Mouse (Mus musculus) embryonic facial prominence, embryonic 11.5 days (tissue): ENCODE data around the gene Plcl1. TPM values are rescaled to one million over a fixed set of nuclear protein-coding genes. Genes with fewer than 3 reads are reported as not detected.

ENCODE experiments used
- ATAC-seq: fragments of 200-750 bp; cut with Nextera tagmentation; replicated peaks from 2 replicates; pipeline ENCODE4 v1.8.0; 2017; ENCODE audit warnings: low read depth; ENCODE audit not compliant: insufficient number of reproducible peaks, low FRiP score, low TSS enrichment
- DNase-seq: peaks from one replicate; pipeline ENCODE4 v3.0.0-alpha.2; 2015; ENCODE audit warnings: low spot score
- H3K27ac ChIP-seq: fragments of 300-500 bp; sonication (generic); replicated peaks from 2 replicates; pipeline ENCODE4 v1.5.1; 2014; ENCODE audit warnings: mild to moderate bottlenecking, low read depth, low read length, control low read depth
- H3K27me3 ChIP-seq: fragments of 300-500 bp; sonication (generic); 2 replicates; pipeline ENCODE4 v1.6.1; 2014; ENCODE audit warnings: mild to moderate bottlenecking, low read length, moderate library complexity, mixed read lengths; ENCODE audit not compliant: control insufficient read depth, insufficient read depth
- H3K36me3 ChIP-seq: fragments of 300-500 bp; sonication (generic); replicated peaks from 2 replicates; pipeline ENCODE4 v1.6.1; 2014; ENCODE audit warnings: low read depth, mild to moderate bottlenecking, low read length, moderate library complexity, mixed read lengths; ENCODE audit not compliant: control insufficient read depth, insufficient read depth
- H3K4me1 ChIP-seq: fragments of 300-500 bp; sonication (generic); 2 replicates; pipeline ENCODE4 v1.6.1; 2014; ENCODE audit warnings: low read length, mixed read lengths; ENCODE audit not compliant: control insufficient read depth, insufficient read depth
- H3K4me2 ChIP-seq: fragments of 300-500 bp; sonication (generic); 2 replicates; pipeline ENCODE4 v1.6.1; 2014; ENCODE audit warnings: low read depth, mild to moderate bottlenecking, control low read depth, low read length, moderate library complexity
- H3K4me3 ChIP-seq: fragments of 300-500 bp; sonication (generic); 2 replicates; pipeline ENCODE4 v1.5.1; 2014; ENCODE audit warnings: low read depth, low read length, control low read depth
- H3K9ac ChIP-seq: fragments of 300-500 bp; sonication (generic); replicated peaks from 2 replicates; pipeline ENCODE4 v1.6.1; 2014; ENCODE audit warnings: mild to moderate bottlenecking, control low read depth, low read length
- H3K9me3 ChIP-seq: fragments of 300-500 bp; sonication (generic); replicated peaks from 2 replicates; pipeline ENCODE4 v1.6.1; 2016; ENCODE audit warnings: mild to moderate bottlenecking, low read length, inconsistent platforms, mixed read lengths; ENCODE audit not compliant: control insufficient read depth
- WGBS: fragments of 180-500 bp; shearing (Covaris S2); extraction: QIAGEN DNeasy Blood & Tissue Kit; methylation state at CpG from one replicate; pipeline ENCODE4 v1.1.7; 2014; 5-methylcytosine and 5-hydroxymethylcytosine counted together
- polyA plus RNA-seq: library from polyadenylated mRNA; unstranded; fragments of >200 nt; fragmentation: Nextera tagmentation; extraction: Ambion mirVana; gene quantifications from 2 replicates; pipeline ENCODE4 v1.2.1, GENCODE M21; 2014

Gene Plcl1
- polyA plus RNA-seq, 1 experiment from 2014 or later = 1.2 TPM

DNA sequence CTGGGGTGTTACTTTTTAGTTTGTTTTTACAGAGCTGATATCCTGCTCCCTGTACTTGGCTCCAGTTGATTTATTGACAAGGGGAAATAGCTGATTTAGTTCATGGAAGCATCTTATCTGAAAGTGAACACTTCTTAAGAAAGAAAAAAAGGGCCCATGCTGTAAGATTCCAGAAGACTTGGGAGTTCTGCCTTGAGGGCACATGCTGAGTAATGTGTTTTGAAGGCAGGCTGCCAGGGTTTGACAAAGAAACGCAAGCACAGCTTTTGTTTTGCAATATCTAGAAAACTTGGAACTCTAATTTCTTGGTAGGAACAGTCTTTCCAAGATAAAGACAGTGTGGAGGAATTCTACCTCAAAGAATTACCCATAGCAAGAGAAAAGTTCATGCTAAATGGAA, 194.8 kb downstream of the Plcl1 start:
- H3K9me3 ChIP-seq = no peaks in the 10 kb centered on the region
- WGBS = 64% methylated on average over 1 of the region's 1 CpGs
- ATAC-seq (no peak), DNase-seq (no peak)
- H3K27me3 ChIP-seq = no peaks in the 10 kb centered on the region
- no peak overlapping the region for H3K9ac ChIP-seq
- no peak overlapping the region for H3K4me2 ChIP-seq
- H3K4me3 ChIP-seq = no peak overlapping the region
- no peaks in the 10 kb centered on the region for H3K4me1 ChIP-seq
- no peaks in the 10 kb centered on the region for H3K36me3 ChIP-seq
- no peak overlapping the region for H3K27ac ChIP-seq

DNA sequence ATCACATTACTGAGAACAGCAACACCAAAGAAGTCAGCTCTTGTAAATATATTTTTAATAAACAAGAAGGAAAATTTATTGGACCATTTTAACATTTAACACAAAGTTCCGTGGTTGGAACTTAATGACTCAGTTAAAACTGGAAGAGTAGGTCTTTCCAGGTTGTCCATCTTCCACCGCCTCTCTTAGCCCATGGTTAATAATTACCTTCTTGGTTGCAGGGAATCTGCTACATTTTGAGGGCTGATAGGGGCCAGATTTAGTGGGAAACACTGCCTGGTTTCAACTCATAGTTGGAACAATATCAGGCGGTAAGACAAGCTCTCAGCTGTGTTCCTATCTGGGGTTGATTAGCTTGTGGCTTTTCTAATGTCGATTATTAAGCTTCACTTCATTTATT, 198.9 kb downstream of the Plcl1 start:
- no peak for ATAC-seq

DNA sequence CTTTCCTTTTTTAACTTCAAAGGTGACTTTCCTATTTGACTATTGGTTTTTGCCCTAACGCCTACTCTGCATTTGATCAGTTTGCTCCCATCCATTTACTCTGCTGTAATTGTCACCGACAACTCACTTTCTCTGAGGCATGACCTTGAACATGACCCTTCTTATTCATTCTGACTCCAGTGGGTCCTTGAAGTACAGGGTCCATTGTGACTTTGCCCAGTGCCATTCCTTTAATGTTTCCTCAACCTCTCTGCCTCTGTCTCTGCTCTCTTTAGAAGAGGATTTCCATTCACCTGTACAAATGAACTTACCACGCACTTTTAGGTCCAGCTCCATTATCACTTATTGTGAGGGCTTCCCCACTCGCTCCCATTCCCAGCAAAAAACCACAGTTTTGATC, 199.7 kb downstream of the Plcl1 start:
- Histone ChIP-seq H3K9ac (no peak overlapping the region), H3K4me3 (no peak overlapping the region), H3K27ac (no peak overlapping the region), H3K9me3 (no peaks in the 10 kb centered on the region), H3K4me2 (no peak overlapping the region), H3K4me1 (no peaks in the 10 kb centered on the region), H3K27me3 (no peaks in the 10 kb centered on the region), H3K36me3 (no peaks in the 10 kb centered on the region)
- ATAC-seq (no peak), DNase-seq (no peak)
- 75% methylated on average over 4 of the region's 4 CpGs for WGBS

More for the DNA sequence above, 198.9 kb downstream of the Plcl1 start:
- no peaks in the 10 kb centered on the region for H3K4me1 ChIP-seq
- no peak overlapping the region for H3K4me2 ChIP-seq
- H3K27me3 ChIP-seq = no peaks in the 10 kb centered on the region
- no peak overlapping the region for H3K27ac ChIP-seq
- 91% methylated on average over 4 of the region's 4 CpGs for WGBS
- H3K9ac ChIP-seq = no peak overlapping the region
- DNase-seq = no peak
- no peaks in the 10 kb centered on the region for H3K9me3 ChIP-seq
- H3K4me3 ChIP-seq = no peak overlapping the region
- H3K36me3 ChIP-seq = no peaks in the 10 kb centered on the region

DNA sequence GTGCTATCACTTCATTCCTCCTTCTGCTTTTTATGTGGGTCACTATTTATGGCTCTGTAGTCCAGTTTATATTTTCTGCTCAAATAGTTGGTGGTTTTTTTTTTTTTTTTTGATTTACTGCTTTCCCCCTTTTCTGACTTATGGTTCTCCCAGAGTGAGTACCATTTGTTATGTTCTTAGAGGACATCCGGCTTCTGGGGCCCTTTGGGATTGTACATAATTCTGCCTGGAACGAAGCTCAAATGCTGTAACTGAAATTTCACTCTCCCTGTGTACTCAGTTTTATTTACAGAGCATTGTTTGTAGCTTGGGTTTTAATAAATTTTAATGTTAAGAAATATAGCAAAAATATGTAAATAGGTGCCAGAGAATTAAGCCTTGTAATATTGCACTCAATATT, 200.2 kb downstream of the Plcl1 start:
- no peak overlapping the region for H3K4me2 ChIP-seq
- no peaks in the 10 kb centered on the region for H3K36me3 ChIP-seq
- no peak overlapping the region for H3K4me3 ChIP-seq
- no peaks in the 10 kb centered on the region for H3K9me3 ChIP-seq
- H3K27ac ChIP-seq = no peak overlapping the region
- H3K9ac ChIP-seq = no peak overlapping the region
- DNase-seq (no peak), ATAC-seq (no peak)
- no peaks in the 10 kb centered on the region for H3K4me1 ChIP-seq
- 78% methylated on average over 2 of the region's 2 CpGs for WGBS
- H3K27me3 ChIP-seq = no peaks in the 10 kb centered on the region

DNA sequence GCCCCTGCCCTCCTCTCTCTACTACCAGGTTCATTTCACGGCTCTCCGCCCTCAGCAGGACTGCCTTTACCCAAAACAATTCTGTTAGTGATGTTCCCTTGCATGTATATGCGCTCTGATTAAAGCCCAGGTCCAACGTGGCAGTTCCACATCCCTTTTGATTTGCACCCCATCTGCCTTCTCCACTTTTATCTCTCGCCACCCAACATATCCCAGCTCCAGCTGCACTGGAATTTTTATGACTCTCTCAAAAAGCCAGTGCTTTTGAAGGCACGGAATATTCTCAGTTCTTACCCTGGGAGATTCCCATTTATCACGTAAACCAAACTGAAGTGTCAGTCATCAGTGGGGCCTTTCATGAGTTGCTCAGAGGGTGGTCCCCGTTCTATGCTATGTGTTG, 200.7 kb downstream of the Plcl1 start:
- no peaks in the 10 kb centered on the region for H3K4me1 ChIP-seq
- H3K4me2 ChIP-seq = no peak overlapping the region
- no peak overlapping the region for H3K4me3 ChIP-seq
- no peaks in the 10 kb centered on the region for H3K27me3 ChIP-seq
- H3K36me3 ChIP-seq = no peaks in the 10 kb centered on the region
- WGBS = 81% methylated on average over 8 of the region's 8 CpGs
- ATAC-seq (no peak), DNase-seq (no peak)
- H3K9me3 ChIP-seq = no peaks in the 10 kb centered on the region
- no peak overlapping the region for H3K27ac ChIP-seq
- no peak overlapping the region for H3K9ac ChIP-seq

DNA sequence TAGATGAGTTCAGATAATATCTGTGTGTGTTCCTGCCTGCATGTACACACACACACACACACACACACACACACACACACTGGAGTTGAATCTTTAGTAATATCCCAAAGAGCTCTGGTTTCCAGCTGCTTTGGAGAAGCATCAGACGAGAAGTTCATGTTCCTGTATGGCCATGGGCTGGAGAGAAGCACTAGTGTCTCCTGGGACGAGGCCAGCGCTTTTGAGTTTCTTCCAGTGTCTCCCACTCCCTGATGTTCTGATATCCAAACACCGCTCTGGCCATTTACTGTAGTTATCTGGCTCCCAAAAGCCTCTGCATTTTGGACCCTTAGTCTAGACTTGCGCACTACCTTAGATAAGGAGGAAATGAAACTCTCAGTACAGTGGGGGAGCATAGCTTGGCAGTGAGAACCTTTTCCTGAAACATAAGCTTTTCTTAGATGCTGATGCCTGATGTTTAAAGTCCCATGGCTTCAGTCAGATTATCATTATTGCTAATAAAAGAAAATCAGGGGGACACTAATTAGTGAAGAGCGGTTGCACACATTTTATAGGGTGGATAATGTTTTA, 207.1 kb downstream of the Plcl1 start:
- ATAC-seq (no peak), DNase-seq (no peak)
- 85% methylated on average over 6 of the region's 6 CpGs for WGBS

DNA sequence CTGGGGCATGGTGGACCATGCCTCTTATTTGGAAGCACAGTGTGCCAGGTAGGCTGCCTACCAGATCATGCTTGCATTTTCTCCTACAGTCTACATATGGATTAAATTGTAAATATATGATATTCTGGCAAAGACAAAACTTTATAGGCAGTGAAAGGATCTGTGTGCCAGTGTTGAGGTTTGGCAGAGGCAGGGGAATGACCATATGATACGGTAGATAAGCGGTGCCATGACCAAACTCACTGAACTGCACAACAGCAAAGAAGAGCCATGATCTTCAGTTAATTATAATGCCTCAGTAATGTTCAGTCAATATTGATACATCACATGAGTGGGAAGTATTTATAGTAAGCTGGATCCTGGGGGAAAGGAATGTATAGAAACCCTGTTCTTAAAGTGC, 212.1 kb downstream of the Plcl1 start:
- Histone ChIP-seq H3K9ac (no peak overlapping the region), H3K4me2 (no peak overlapping the region), H3K4me1 (no peaks in the 10 kb centered on the region), H3K36me3 (no peaks in the 10 kb centered on the region), H3K27ac (no peak overlapping the region), H3K27me3 (no peaks in the 10 kb centered on the region), H3K9me3 (no peaks in the 10 kb centered on the region), H3K4me3 (no peak overlapping the region)
- WGBS = 92% methylated on average over 2 of the region's 2 CpGs
- ATAC-seq (no peak), DNase-seq (no peak)

More for the DNA sequence above, 207.1 kb downstream of the Plcl1 start:
- H3K36me3 ChIP-seq = no peaks in the 10 kb centered on the region
- no peaks in the 10 kb centered on the region for H3K27me3 ChIP-seq
- no peak overlapping the region for H3K27ac ChIP-seq
- no peak overlapping the region for H3K9ac ChIP-seq
- H3K4me2 ChIP-seq = no peak overlapping the region
- no peaks in the 10 kb centered on the region for H3K9me3 ChIP-seq
- no peak overlapping the region for H3K4me3 ChIP-seq
- no peaks in the 10 kb centered on the region for H3K4me1 ChIP-seq

DNA sequence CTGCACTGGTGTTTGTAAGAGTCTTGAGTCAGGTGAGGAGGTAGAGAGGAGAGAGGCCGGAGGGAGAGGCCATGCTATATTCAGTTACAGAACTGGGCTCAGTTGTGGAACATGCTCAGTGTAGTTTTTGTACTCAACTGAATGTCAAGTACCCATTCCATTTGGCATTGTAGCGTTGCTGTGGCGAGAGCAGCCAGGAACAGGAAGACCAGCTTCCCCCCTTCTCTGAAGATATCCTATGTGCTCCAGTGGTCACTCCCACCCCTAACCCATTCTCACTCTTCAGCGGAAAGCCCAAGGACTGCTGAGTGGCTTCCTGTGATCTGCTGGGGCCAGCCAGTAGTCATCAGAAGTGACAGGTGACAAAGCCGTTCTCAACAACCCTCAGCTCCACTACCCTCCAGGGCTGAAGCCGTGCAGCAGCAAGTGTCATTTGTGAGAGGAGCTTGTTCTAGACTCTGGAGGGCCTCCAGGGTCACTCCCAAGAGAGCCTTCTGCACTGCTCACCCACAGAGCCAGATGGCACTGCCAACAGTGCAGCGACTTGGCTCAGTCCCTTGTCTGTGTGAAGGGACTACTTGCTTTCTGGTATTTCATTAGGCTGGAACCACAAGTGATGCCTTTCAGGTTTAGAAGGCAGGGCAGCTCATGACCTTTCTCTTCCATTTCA, 213.0 kb downstream of the Plcl1 start:
- Histone ChIP-seq H3K4me2 (no peak overlapping the region), H3K4me3 (no peak overlapping the region), H3K36me3 (no peaks in the 10 kb centered on the region), H3K27me3 (no peaks in the 10 kb centered on the region), H3K4me1 (no peaks in the 10 kb centered on the region), H3K9me3 (no peaks in the 10 kb centered on the region), H3K27ac (no peak overlapping the region), H3K9ac (no peak overlapping the region)
- WGBS = 64% methylated on average over 7 of the region's 7 CpGs
- ATAC-seq = no peak
- no peak for DNase-seq
